Mouse (Mus musculus) macrophage (primary cell): ENCODE data around the gene Mettl17. TPM values are rescaled to one million over a fixed set of nuclear protein-coding genes. Genes with fewer than 3 reads are reported as not detected.

Experiments used
- H3K27ac ChIP-seq: fragments of 350-480 bp; formaldehyde crosslinking; 2 replicates; pipeline ENCODE4 v1.9.0; 2021
- H3K36me3 ChIP-seq: fragments of 350-480 bp; formaldehyde crosslinking; 2 replicates; pipeline ENCODE4 v1.9.0; 2021; ENCODE audit errors: inconsistent target
- H3K4me3 ChIP-seq: fragments of 350-480 bp; formaldehyde crosslinking; 2 replicates; pipeline ENCODE4 v1.9.0; 2021; ENCODE audit errors: inconsistent target
- H3K79me2 ChIP-seq: fragments of 350-480 bp; formaldehyde crosslinking; 2 replicates; pipeline ENCODE4 v1.9.0; 2021; ENCODE audit errors: inconsistent target
- WGBS: methylation state at CpG from one replicate; pipeline ENCODE4 v1.1.7; 2026; ENCODE audit warnings: inconsistent platforms; ENCODE audit not compliant: missing documents; 5-methylcytosine and 5-hydroxymethylcytosine counted together
- polyA plus RNA-seq: library from polyadenylated mRNA; stranded (reverse); fragments of 250-400 nt; gene quantifications from 3 replicates; pipeline ENCODE4 v1.2.4, GENCODE M21; 2018; ENCODE audit warnings: inconsistent platforms

The Mettl17 gene
- polyA plus RNA-seq, 1 experiment from 2014 or later = 5.5 TPM

- Histone ChIP-seq H3K36me3 (peaks cover 40% of the 10 kb centered on the region), H3K79me2 (peaks cover 21% of the 10 kb centered on the region), H3K27ac (no peak overlapping the region), H3K4me3 (no peak overlapping the region)
- 87% methylated on average over 5 of the region's 6 CpGs for WGBS
Observed at GRCm38 (mm10) chr14:51886051-51886450, 1.4 kb downstream of the Mettl17 start.

GRCm38 (mm10) chr14:51889833-51890232 is 5.2 kb downstream of the Mettl17 start:
- 96% methylated on average over 6 of the region's 6 CpGs for WGBS

GRCm38 (mm10) chr14:51892191-51892939 is 7.7 kb downstream of the Mettl17 start, which contains the start of gene Slc39a2:
Slc39a2 (plus strand) TSS chr14:51892889.
- H3K4me3 ChIP-seq = no peak within 1 kb of the TSS
- H3K36me3 ChIP-seq = peaks cover 33% of the 10 kb centered on the region
- no peaks in the 10 kb centered on the region for H3K79me2 ChIP-seq
- 88% methylated on average over 6 of the region's 9 CpGs for WGBS
- no peak within 1 kb of the TSS for H3K27ac ChIP-seq

More at GRCm38 (mm10) chr14:51889833-51890232, 5.2 kb downstream of the Mettl17 start:
- Histone ChIP-seq H3K79me2 (peaks cover 21% of the 10 kb centered on the region), H3K27ac (no peak overlapping the region), H3K36me3 (peaks cover 45% of the 10 kb centered on the region), H3K4me3 (no peak overlapping the region)

GRCm38 (mm10) chr14:51893094-51893794 is 8.6 kb downstream of the Mettl17 start:
- Histone ChIP-seq H3K4me3 (no peak overlapping the region), H3K27ac (no peak overlapping the region), H3K36me3 (peaks cover 32% of the 10 kb centered on the region), H3K79me2 (no peaks in the 10 kb centered on the region)
- WGBS = 93% methylated on average over 10 of the region's 10 CpGs

- Histone ChIP-seq H3K27ac (no peak overlapping the region), H3K4me3 (no peak overlapping the region), H3K79me2 (no peaks in the 10 kb centered on the region), H3K36me3 (peaks cover 27% of the 10 kb centered on the region)
- 96% methylated on average over 3 of the region's 3 CpGs for WGBS
Observed at GRCm38 (mm10) chr14:51893809-51894208, 9.2 kb downstream of the Mettl17 start.

- no peak overlapping the region for H3K27ac ChIP-seq
- no peaks in the 10 kb centered on the region for H3K79me2 ChIP-seq
- 92% methylated on average over 14 of the region's 14 CpGs for WGBS
- peaks cover 15% of the 10 kb centered on the region for H3K36me3 ChIP-seq
- no peak overlapping the region for H3K4me3 ChIP-seq
Observed at GRCm38 (mm10) chr14:51895071-51895470, 10.4 kb downstream of the Mettl17 start.

GRCm38 (mm10) chr14:51896019-51896418 is 11.4 kb downstream of the Mettl17 start:
- Histone ChIP-seq H3K79me2 (no peaks in the 10 kb centered on the region), H3K4me3 (no peak overlapping the region), H3K36me3 (peaks cover 5% of the 10 kb centered on the region), H3K27ac (no peak overlapping the region)
- WGBS = 82% methylated on average over 6 of the region's 6 CpGs

- WGBS = 90% methylated on average over 7 of the region's 8 CpGs
- Histone ChIP-seq H3K79me2 (no peaks in the 10 kb centered on the region), H3K4me3 (no peak overlapping the region), H3K27ac (no peak overlapping the region), H3K36me3 (no peaks in the 10 kb centered on the region)
Observed at GRCm38 (mm10) chr14:51896539-51897170, 12.0 kb downstream of the Mettl17 start.

- Histone ChIP-seq H3K27ac (no peak overlapping the region), H3K4me3 (no peak overlapping the region), H3K36me3 (no peaks in the 10 kb centered on the region), H3K79me2 (no peaks in the 10 kb centered on the region)
- 95% methylated on average over 1 of the region's 1 CpGs for WGBS
Observed at GRCm38 (mm10) chr14:51899351-51899750, 14.7 kb downstream of the Mettl17 start.

- Histone ChIP-seq H3K27ac (no peak overlapping the region), H3K4me3 (no peak overlapping the region), H3K36me3 (no peaks in the 10 kb centered on the region), H3K79me2 (no peaks in the 10 kb centered on the region)
- WGBS = 71% methylated on average over 8 of the region's 9 CpGs
Observed at GRCm38 (mm10) chr14:51902806-51903710, 18.4 kb downstream of the Mettl17 start.

GRCm38 (mm10) chr14:51903782-51904181 is 19.1 kb downstream of the Mettl17 start:
- Histone ChIP-seq H3K79me2 (no peaks in the 10 kb centered on the region), H3K27ac (no peak overlapping the region), H3K4me3 (no peak overlapping the region), H3K36me3 (no peaks in the 10 kb centered on the region)
- 96% methylated on average over 9 of the region's 9 CpGs for WGBS

GRCm38 (mm10) chr14:51904706-51905105 is 20.1 kb downstream of the Mettl17 start:
- H3K36me3 ChIP-seq = no peaks in the 10 kb centered on the region
- no peaks in the 10 kb centered on the region for H3K79me2 ChIP-seq
- H3K27ac ChIP-seq = no peak overlapping the region
- 66% methylated on average over 7 of the region's 7 CpGs for WGBS
- no peak overlapping the region for H3K4me3 ChIP-seq

GRCm38 (mm10) chr14:51906102-51906501 is 21.5 kb downstream of the Mettl17 start:
- WGBS = 93% methylated on average over 11 of the region's 11 CpGs
- no peaks in the 10 kb centered on the region for H3K79me2 ChIP-seq
- no peak overlapping the region for H3K27ac ChIP-seq
- no peak overlapping the region for H3K4me3 ChIP-seq
- H3K36me3 ChIP-seq = no peaks in the 10 kb centered on the region

GRCm38 (mm10) chr14:51911301-51911700 is 26.7 kb downstream of the Mettl17 start:
- WGBS = 88% methylated on average over 10 of the region's 10 CpGs
- Histone ChIP-seq H3K27ac (no peak overlapping the region), H3K36me3 (no peaks in the 10 kb centered on the region), H3K4me3 (no peak overlapping the region), H3K79me2 (no peaks in the 10 kb centered on the region)
